Mouse (Mus musculus) thymus, adult 18-20 months (tissue): ENCODE measurements around the gene Grid2.

Experiments
- DNase-seq, 2 experiments: peaks; one replicate each; pipeline ENCODE4 v3.0.0; 2022; ENCODE audit warnings: mixed read lengths in 2 of 2

The Grid2 gene

GRCm38 (mm10) chr6:64398413-64399098, 1142.9 kb downstream of the Grid2 start:
- no peak for DNase-seq

GRCm38 (mm10) chr6:64427658-64428057, 1172.0 kb downstream of the Grid2 start:
- no peak for DNase-seq

GRCm38 (mm10) chr6:64428898-64429297, 1173.2 kb downstream of the Grid2 start:
- no peak for DNase-seq

- no peak for DNase-seq
Observed at GRCm38 (mm10) chr6:64448127-64448526, 1192.5 kb downstream of the Grid2 start.

GRCm38 (mm10) chr6:64448864-64449355, 1193.2 kb downstream of the Grid2 start:
- no peak for DNase-seq

- DNase-seq: no peak
Observed at GRCm38 (mm10) chr6:64450770-64451169, 1195.1 kb downstream of the Grid2 start.

DNA sequence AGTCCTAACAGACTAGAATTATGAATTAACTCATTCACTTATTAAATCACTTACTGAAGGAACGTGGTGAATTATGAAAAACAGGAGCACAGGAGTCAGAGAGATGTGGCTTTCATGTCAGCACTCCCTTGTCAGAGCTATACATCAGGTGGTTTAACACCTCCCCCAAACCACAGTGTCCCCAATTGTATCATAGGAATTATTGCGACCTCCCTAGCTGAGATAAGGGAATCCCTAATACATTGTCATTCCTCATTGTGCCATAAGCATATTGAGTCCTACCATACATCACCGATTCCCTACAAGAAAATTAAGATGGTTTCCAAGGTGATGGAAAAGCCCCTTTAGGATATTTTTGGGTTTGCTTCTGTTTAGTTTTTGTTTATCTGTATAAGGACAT, 1224.2 kb downstream of the Grid2 start:
- no peak for DNase-seq

DNA sequence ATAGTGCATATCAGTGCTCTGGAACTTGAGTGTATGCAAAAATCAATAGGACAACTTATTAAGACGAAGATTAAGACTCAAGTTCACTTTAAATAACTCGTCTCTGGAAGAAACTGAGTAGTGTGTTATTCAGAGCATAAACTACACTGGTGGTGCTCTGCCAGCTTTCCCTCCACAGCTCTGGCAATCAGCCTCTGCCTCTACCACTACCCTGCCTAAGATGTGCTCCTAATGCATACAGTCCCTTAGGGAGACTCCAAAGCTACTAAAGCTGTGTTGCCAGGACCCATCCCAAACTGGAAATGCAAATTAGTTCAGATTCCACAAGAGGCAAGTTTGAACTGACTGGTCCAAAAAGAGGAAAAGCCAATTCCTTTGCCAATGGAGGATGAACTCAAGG, 1224.9 kb downstream of the Grid2 start:
- DNase-seq: no peak

DNA sequence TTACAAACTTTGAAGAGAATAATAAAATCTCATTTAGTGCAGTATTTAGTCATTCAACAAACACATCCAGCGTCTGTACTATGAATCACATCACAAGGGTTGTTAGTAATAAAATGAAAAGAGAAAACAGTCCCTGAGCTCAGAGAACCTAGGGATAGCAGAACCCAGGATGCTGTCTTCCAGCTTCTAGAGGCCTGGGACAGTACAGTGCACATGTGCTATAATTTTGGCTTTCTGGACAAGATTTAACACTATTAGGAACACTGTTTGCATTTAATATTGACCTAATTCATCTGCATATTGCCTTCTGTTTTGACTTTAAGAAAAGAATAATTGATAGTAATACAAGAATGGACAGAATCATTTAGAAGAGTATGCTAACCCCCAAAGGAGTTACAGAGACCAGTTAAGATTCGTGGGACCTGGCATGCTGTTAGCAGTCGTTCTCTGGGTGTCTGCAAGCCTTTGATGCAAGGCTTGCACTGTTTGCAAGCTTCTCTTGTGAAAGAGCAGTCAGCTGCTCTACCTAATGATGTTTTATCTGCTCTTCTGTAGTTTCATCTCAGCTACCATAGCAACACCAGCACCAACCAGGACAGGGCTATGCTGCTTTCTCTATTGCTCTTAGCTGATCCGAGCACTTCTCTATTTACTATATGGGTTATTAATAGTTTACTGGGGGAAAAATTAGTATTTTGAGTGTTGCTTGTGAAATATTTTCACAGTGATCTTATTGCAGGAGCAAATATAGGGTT, 1234.8 kb downstream of the Grid2 start:
- no peak for DNase-seq

- DNase-seq: no peak
Observed at GRCm38 (mm10) chr6:64504394-64504793, 1248.7 kb downstream of the Grid2 start.

DNA sequence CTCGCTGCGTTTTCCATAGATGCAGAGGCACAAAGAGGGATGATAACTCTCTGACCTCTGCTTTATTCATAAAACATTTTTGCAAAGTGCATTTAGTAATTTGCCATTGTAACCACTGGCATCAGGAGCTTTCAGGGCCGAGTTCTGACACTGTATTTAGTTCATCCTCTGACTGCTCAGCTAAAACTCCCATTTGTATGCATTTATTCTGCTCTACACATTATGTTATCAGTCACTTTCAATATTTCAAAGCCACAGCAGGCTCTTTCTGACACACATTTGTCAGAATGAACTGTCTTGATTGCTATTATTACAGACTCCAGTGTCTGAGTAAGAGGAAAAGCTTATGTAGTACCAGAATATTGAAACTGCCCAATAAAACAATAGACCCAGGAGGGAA, 1286.5 kb downstream of the Grid2 start:
- DNase-seq: no peak

- no peak for DNase-seq
Observed at GRCm38 (mm10) chr6:64553645-64554044, 1298.0 kb downstream of the Grid2 start.

GRCm38 (mm10) chr6:64555220-64555619, 1299.5 kb downstream of the Grid2 start:
- DNase-seq: no peak

DNA sequence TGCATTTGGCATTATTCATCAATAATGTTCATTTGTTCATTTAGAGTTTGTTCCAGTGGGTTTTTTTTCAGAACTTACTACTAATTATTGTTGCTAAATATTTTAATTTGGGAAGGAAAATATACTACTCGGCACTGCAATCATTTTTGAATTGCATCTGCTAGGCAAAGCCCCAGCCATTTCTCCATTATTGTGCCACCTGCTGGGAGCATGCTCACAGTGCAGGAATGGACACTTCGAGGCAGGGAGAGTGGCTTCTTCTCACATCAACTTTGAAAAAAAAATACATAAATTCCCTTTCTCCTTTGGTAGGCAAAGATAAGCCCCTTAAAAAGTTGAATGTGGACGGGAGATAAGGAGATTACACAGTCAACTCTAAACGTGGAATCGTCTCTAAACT, 1312.9 kb downstream of the Grid2 start:
- no peak for DNase-seq

- no peak for DNase-seq
Observed at GRCm38 (mm10) chr6:64581338-64581737, 1325.7 kb downstream of the Grid2 start.

DNA sequence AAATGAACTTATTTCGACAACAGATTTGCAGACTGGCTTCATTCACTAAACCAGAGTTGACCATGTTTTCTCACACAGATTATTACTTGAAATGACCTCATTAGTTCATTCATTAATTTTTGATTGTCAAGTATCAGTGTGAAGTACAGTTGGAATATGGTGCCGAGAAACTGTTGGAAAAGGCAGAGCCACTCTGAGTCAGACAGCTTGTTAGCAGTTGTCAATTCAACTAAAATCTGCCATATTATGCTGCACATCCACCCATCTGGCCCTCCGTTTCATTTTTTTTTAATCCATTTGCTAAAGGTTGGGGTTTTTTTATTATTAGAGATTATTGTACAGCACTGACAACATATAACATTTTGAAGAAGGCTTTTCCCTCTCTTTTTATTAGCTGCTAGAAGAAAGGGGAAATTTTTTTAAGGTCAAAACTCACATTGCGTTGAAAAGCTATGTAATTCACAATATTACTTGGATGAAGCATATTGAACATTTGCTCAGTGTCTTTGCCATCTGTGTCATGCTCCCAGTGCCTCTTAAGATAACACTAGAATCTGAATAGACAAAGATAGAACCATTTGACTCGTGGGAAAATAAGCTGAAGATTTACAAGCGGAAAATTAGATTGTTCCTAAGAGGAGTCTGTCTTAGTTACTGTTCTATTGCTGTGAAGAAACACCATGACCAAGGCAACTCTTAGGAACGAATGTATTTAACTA, 1333.0 kb downstream of the Grid2 start:
- no peak for DNase-seq

GRCm38 (mm10) chr6:64596261-64596660, 1340.6 kb downstream of the Grid2 start:
- DNase-seq: no peak

GRCm38 (mm10) chr6:64596835-64597234, 1341.2 kb downstream of the Grid2 start:
- no peak for DNase-seq

DNA sequence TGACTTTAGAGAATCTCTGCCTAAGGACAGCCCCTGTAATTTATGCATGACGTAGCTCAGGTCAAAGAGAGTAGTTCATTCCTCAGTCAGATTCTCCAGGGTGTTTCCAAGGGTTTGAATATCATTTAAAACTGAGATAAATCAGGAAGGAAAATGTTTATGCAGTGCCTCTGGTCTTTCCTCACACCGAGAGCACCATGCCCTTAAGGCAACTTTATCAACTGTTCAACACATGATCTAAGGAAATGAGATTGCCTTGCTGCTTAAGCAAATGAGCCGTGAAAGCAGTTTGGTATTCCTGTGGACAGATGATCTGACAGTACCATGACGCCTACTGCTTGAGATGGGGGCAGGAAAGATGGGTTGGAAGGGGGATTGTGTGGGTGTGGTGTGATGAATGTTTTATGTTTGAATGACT, 1342.5 kb downstream of the Grid2 start:
- DNase-seq: no peak

DNA sequence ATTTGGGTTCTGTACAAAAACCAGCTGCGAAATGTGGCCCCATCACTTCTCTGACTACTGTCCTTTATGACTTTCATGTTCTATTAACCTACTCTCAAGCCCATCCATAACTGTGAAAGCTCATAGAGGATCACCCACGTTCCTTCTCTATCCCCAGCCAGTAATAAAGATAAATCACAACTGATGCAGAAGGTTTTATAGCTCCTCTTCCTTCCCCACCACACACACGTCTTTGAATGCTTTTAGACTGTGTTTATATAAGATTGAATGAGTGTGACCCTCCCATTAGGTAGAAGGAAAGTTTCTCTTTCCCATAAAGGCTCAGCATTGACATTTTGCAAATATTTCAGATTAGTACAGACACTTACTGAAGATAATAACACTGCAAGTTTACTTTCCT, 1350.1 kb downstream of the Grid2 start:
- no peak for DNase-seq

- no peak for DNase-seq
Observed at GRCm38 (mm10) chr6:64607041-64607440, 1351.4 kb downstream of the Grid2 start.

- no peak for DNase-seq
Observed at GRCm38 (mm10) chr6:64607942-64608341, 1352.3 kb downstream of the Grid2 start.

GRCm38 (mm10) chr6:64616843-64617242, 1361.2 kb downstream of the Grid2 start:
- DNase-seq: no peak
